Mouse (Mus musculus) right cerebral cortex, postnatal 36 days (tissue): ENCODE measurements around the gene Cnih1.
"Not testable (repeated sequence)": the region's sequence is repeated elsewhere in the genome, so short reads cannot be mapped to it uniquely, and the experiment has no call there.

ENCODE experiments used
- DNase-seq, 2 experiments: peaks; one replicate each; pipeline ENCODE4 v3.0.0; 2022; ENCODE audit warnings: low spot score in 2 of 2, mixed read lengths in 1 of 2

Gene Cnih1

GRCm38 (mm10) chr14:46787787-46788504 lies at the start of gene Cnih1:
Cnih1 (minus strand) TSS chr14:46788411.
- peak; percentile 81 to 83 for DNase-seq

GRCm38 (mm10) chr14:46832354-46833272 lies 44.4 kb upstream of the Cnih1 start:
- DNase-seq: peak in 1 of 2 experiments; percentile 11

- DNase-seq: peak; percentile 94 to 96
These were observed 43.7 kb upstream of the Cnih1 start, which contains the start of gene Cgrrf1 for GRCm38 (mm10) chr14:46831837-46832333. Cgrrf1 (plus strand) TSS chr14:46832125.

GRCm38 (mm10) chr14:46831295-46831694 lies 43.1 kb upstream of the Cnih1 start:
- no peak for DNase-seq

- DNase-seq: no peak
These were observed 39.2 kb upstream of the Cnih1 start for GRCm38 (mm10) chr14:46827430-46827829.

GRCm38 (mm10) chr14:46823996-46824395 lies 35.8 kb upstream of the Cnih1 start:
- no peak for DNase-seq

GRCm38 (mm10) chr14:46821873-46822716 lies 33.9 kb upstream of the Cnih1 start, which contains the start of gene Gmfb:
Gmfb (minus strand) TSS chr14:46822242.
- DNase-seq: peak; percentile 95 to 96

- no peak for DNase-seq
These were observed 33.2 kb upstream of the Cnih1 start for GRCm38 (mm10) chr14:46821271-46821872.

GRCm38 (mm10) chr14:46819961-46820360 lies 31.8 kb upstream of the Cnih1 start:
- not testable (repeated sequence) for DNase-seq

GRCm38 (mm10) chr14:46818743-46819142 lies 30.5 kb upstream of the Cnih1 start:
- no peak for DNase-seq

GRCm38 (mm10) chr14:46816916-46817622 lies 28.9 kb upstream of the Cnih1 start:
- no peak for DNase-seq

- DNase-seq: no peak
These were observed 27.4 kb upstream of the Cnih1 start for GRCm38 (mm10) chr14:46815640-46816039.

- no peak for DNase-seq
These were observed 19.7 kb upstream of the Cnih1 start for GRCm38 (mm10) chr14:46807927-46808326.

- DNase-seq: no peak
These were observed 18.0 kb upstream of the Cnih1 start for GRCm38 (mm10) chr14:46806186-46806585.

- DNase-seq: no peak
These were observed 15.6 kb upstream of the Cnih1 start for GRCm38 (mm10) chr14:46803791-46804190.

- DNase-seq: no peak
These were observed 15.0 kb upstream of the Cnih1 start for GRCm38 (mm10) chr14:46803259-46803658.

GRCm38 (mm10) chr14:46800684-46801345 lies 12.6 kb upstream of the Cnih1 start:
- DNase-seq: no peak

- no peak for DNase-seq
These were observed 5.9 kb upstream of the Cnih1 start for GRCm38 (mm10) chr14:46794157-46794556.

- DNase-seq: no peak
These were observed 2.5 kb upstream of the Cnih1 start for GRCm38 (mm10) chr14:46790723-46791122.

- no peak for DNase-seq
These were observed 2.1 kb upstream of the Cnih1 start for GRCm38 (mm10) chr14:46790303-46790702.
